Mouse (Mus musculus) spleen, adult 2 months (tissue): ENCODE measurements around the gene Insr. TPM values are rescaled to one million over a fixed set of nuclear protein-coding genes. Genes with fewer than 3 reads are reported as not detected.

Source experiments
- DNase-seq, 2 experiments: peaks; one replicate each; pipeline versions ENCODE4 v3.0.0 to v3.0.0-alpha.2; 2012 to 2021; ENCODE audit warnings: low spot score in 2 of 2, low read depth in 1 of 2
- H3K27ac ChIP-seq: fragments of 200-500 bp; 2 replicates; pipeline ENCODE4 v1.5.1; 2012; ENCODE audit warnings: low read length, inconsistent platforms; ENCODE audit not compliant: insufficient read depth
- H3K27me3 ChIP-seq: fragments of 200-500 bp; 2 replicates; pipeline ENCODE4 v1.6.1; 2012; ENCODE audit warnings: mild to moderate bottlenecking, moderate library complexity, low read length, inconsistent platforms; ENCODE audit not compliant: control insufficient read depth, insufficient read depth
- H3K36me3 ChIP-seq: fragments of 200-500 bp; 2 replicates; pipeline ENCODE4 v1.6.1; 2012; ENCODE audit warnings: mild to moderate bottlenecking, low read length, inconsistent platforms; ENCODE audit not compliant: control insufficient read depth, insufficient read depth
- H3K4me1 ChIP-seq: fragments of 200-500 bp; 2 replicates; pipeline ENCODE4 v1.6.1; 2011; ENCODE audit warnings: inconsistent platforms; ENCODE audit not compliant: control insufficient read depth, insufficient read depth, insufficient read length
- H3K4me3 ChIP-seq: fragments of 200-500 bp; 2 replicates; pipeline ENCODE4 v1.5.1; 2011; ENCODE audit warnings: mild to moderate bottlenecking, inconsistent platforms; ENCODE audit not compliant: insufficient read depth, insufficient read length; ENCODE audit errors: extremely low read depth
- CTCF ChIP-seq: fragments of 200-500 bp; IDR thresholded peaks from 2 replicates; pipeline ENCODE4 v1.5.1; 2011; ENCODE audit warnings: mild to moderate bottlenecking, inconsistent platforms; ENCODE audit not compliant: insufficient read depth, insufficient read length, insufficient replicate concordance; ENCODE audit errors: extremely low read depth
- POLR2A ChIP-seq: fragments of 200-500 bp; IDR thresholded peaks from 2 replicates; pipeline ENCODE4 v1.6.1; 2011; ENCODE audit warnings: low read depth, low read length, inconsistent platforms
- WGBS: fragments of 180-500 bp; shearing (Covaris S2); methylation state at CpG from one replicate; pipeline ENCODE4 v1.1.7; 2018; 5-methylcytosine and 5-hydroxymethylcytosine counted together
- polyA plus RNA-seq: library from polyadenylated mRNA; depleted of rRNA; stranded (reverse); fragments of >200 nt; gene quantifications from 2 replicates; pipeline ENCODE4 v1.2.3, GENCODE M21; 2012

Insr gene
- polyA plus RNA-seq, 1 experiment = 7.2 TPM

DNA sequence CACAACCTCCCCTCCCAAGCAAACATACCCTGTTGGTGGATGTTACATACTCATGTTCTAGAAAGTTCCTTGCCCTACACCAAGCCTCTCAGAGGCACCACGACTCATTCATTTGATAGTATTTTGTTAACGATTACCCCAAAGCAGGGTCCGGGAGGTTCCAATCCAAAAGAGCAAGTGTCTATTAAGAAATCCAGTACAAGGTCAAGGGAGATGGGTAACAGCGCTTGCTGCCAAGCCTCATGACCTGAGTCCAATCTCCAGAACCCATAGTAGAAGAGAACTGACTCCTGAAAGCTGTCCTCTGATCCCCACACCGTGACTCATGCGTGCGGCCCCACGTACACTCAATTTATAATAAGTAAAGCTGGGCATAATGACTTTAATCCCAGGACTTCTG, 3.4 kb downstream of the Insr start:
- H3K4me3 ChIP-seq = no peak overlapping the region
- WGBS = 94% methylated on average over 8 of the region's 8 CpGs
- DNase-seq = no peak
- no peaks in the 10 kb centered on the region; the same call in 1 of the 2 replicates for H3K36me3 ChIP-seq
- no peaks in the 10 kb centered on the region for H3K27me3 ChIP-seq
- H3K27ac ChIP-seq = no peak overlapping the region
- TF ChIP-seq POLR2A (no peak), CTCF (no peak)
- H3K4me1 ChIP-seq = peaks cover 4% of the 10 kb centered on the region; the same call in 1 of the 2 replicates

GRCm38 (mm10) chr8:3275189-3275588, 4.2 kb downstream of the Insr start:
- Histone ChIP-seq H3K4me1 (peaks cover 4% of the 10 kb centered on the region; the same call in 1 of the 2 replicates), H3K27ac (no peak overlapping the region), H3K27me3 (no peaks in the 10 kb centered on the region), H3K36me3 (no peaks in the 10 kb centered on the region; the same call in 1 of the 2 replicates), H3K4me3 (no peak overlapping the region)
- WGBS = 79% methylated on average over 5 of the region's 5 CpGs
- DNase-seq = no peak
- TF ChIP-seq CTCF (no peak), POLR2A (no peak)

- TF ChIP-seq POLR2A = no peak
- no peak for TF ChIP-seq CTCF
- DNase-seq = no peak
- Histone ChIP-seq H3K36me3 (no peaks in the 10 kb centered on the region; the same call in 1 of the 2 replicates), H3K4me1 (peaks cover 4% of the 10 kb centered on the region; the same call in 1 of the 2 replicates), H3K4me3 (no peak overlapping the region), H3K27ac (no peak overlapping the region), H3K27me3 (no peaks in the 10 kb centered on the region)
- WGBS = 96% methylated on average over 3 of the region's 3 CpGs
These were observed 5.6 kb downstream of the Insr start for GRCm38 (mm10) chr8:3273799-3274198.

DNA sequence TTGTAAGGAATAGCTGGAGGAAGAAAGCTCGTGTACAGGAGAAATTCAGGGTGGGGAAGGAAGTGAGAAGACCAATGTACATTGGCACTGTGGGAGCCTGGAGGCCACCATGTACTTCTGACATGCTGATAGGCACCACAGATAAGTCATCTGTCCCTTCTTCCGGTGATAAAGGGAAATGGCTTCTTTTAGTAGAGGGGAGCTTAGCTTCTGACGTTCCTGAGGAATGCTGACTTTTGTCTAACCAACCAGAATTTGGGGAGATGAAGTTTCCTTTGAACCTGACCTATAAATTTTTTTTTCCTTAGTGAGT, 12.0 kb downstream of the Insr start:
- Histone ChIP-seq H3K27me3 (no peaks in the 10 kb centered on the region), H3K36me3 (0 out of 2 replicates have a peak, but pooled peaks cover 2% of the 10 kb centered on the region), H3K4me3 (no peak overlapping the region), H3K27ac (no peak overlapping the region), H3K4me1 (no peaks in the 10 kb centered on the region; the same call in 1 of the 2 replicates)
- no peak for DNase-seq
- WGBS = 52% methylated on average over 3 of the region's 3 CpGs
- TF ChIP-seq POLR2A (no peak), CTCF (no peak)

- WGBS = 83% methylated on average over 6 of the region's 6 CpGs
- no peak for DNase-seq
- TF ChIP-seq CTCF (no peak), POLR2A (no peak)
These were observed 12.6 kb downstream of the Insr start for GRCm38 (mm10) chr8:3266686-3267448.

GRCm38 (mm10) chr8:3265182-3265581, 14.2 kb downstream of the Insr start:
- Histone ChIP-seq H3K27ac (no peak overlapping the region), H3K27me3 (no peaks in the 10 kb centered on the region), H3K4me3 (no peak overlapping the region), H3K36me3 (0 out of 2 replicates have a peak, but pooled peaks cover 2% of the 10 kb centered on the region), H3K4me1 (peaks cover 4% of the 10 kb centered on the region; the same call in 1 of the 2 replicates)
- WGBS = 87% methylated on average over 3 of the region's 3 CpGs
- TF ChIP-seq POLR2A (no peak), CTCF (no peak)
- DNase-seq = no peak

More at GRCm38 (mm10) chr8:3266686-3267448, 12.6 kb downstream of the Insr start:
- Histone ChIP-seq H3K36me3 (0 out of 2 replicates have a peak, but pooled peaks cover 2% of the 10 kb centered on the region), H3K27ac (no peak overlapping the region), H3K27me3 (no peaks in the 10 kb centered on the region), H3K4me3 (no peak overlapping the region), H3K4me1 (no peaks in the 10 kb centered on the region; the same call in 1 of the 2 replicates)

DNA sequence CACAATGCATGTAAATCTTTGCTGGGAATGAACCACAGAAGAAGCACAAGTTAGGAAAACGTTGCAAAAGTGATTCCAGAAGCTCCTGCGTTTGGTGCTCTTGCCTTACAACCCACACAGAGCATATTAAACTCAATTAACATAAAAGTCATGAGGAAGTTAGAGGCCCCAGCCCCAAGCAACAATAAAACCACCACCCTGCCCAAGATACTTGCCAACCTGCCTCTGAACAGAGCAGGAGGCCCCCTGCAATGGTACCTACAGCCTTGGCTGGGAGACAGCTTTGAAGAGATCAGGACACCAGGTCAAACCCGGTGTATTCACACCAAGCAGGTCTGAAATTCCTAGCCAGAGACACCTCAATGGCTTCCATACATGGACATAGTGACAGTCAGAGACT, 16.6 kb downstream of the Insr start:
- H3K27ac ChIP-seq = no peak overlapping the region
- WGBS = 39% methylated on average over 3 of the region's 3 CpGs
- no peak overlapping the region for H3K4me3 ChIP-seq
- no peaks in the 10 kb centered on the region for H3K27me3 ChIP-seq
- peaks cover 4% of the 10 kb centered on the region; the same call in 1 of the 2 replicates for H3K4me1 ChIP-seq
- no peak for DNase-seq
- TF ChIP-seq CTCF (no peak), POLR2A (no peak)
- H3K36me3 ChIP-seq = peaks cover 5% of the 10 kb centered on the region; the same call in 1 of the 2 replicates
